Mouse (Mus musculus): Measurements from ENCODE around the gene Mrps2.

The Mrps2 gene

DNA sequence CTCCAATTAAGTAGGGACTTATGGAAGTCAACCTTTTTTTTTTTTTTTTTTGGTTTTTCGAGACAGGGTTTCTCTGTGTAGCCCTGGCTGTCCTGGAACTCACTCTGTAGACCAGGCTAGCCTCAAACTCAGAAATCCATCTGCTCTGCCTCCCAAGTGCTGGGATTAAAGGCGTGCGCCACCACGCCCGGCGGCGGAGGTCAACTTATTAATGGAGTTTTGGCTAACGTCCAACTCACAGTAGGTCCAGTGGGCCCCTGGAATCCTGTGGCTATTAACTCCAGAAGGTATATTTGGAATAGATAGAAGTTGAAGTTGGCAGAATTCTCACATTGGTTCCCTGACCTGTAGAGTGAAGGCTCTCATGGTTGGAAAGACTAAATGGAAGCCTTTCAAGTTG, 4.1 kb downstream of the Mrps2 start:
- DNase-seq (ENCODE audit: low spot score in 2 of 2) = peak in 1 of 2 experiments; percentile 44

DNA sequence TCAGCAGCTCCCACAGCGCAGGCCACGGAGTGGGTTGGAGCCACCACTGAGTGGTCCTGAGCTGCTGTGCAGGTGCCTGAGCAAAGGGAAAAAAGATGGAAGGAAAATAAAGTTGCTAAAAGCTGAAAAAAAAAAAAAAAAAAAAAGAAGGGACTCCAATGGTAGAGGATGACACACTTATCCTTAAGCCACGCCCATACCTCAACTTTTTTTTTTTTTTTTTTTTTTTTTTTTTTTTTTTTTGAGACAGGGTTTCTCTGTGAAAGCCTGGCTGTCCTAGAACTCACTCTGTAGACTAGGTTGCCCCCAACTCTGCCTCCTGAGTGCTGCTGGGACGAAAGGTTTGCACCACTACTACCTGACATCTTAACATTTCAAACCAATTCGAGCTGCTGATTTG, 10.1 kb downstream of the Mrps2 start:
- DNase-seq (ENCODE audit: low spot score in 2 of 2) = peak in 1 of 2 experiments; percentile 17

DNA sequence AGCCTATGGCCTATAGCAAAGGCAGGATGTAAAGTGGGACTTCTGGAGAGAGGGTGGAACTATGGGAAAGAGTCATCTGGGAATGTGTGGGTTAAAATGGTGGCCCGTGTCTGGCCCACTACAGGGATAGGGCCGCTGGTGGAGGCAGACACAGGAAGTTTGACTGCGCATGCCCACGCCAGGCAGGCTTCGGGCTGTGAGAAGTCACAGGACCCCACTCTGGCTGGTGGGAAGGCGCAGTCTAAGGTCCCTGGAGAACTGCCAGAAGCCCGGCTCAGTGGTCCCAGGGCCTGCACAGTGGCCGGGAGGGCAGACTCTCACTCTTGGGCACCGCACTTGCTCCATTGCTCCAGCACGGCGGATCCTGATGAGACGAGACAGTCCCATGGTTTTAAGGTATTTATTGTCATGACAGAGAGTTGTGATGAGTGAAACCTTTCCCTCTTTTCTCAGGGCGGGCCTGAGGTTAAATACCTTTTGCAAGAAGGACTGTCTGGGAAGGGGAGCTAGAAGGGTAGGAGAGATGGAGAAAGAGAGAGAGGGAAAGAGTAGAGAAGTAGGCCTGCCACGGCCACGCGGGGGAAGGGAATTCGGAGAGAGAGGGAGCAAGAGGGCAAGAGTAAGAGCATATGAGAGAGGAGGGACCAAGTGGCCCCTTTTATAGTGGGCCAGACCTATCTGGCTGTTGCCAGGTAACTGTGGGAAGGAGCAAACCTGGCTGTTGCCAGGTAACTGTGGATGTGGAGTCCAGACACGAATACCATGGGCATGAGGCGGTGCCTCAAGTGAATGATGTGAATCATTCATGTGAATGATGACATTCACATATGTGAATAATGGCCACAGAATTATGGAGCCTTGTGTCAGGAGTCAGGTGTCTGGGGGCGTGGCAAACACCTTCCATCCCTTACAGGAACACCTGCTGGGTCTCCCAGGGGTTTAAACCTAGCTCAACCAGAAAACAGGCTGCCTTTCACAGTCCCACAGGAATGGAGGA, 11.6 kb downstream of the Mrps2 start:
- DNase-seq (ENCODE audit: low spot score in 2 of 2) = peak in 1 of 2 experiments; percentile 55

DNA sequence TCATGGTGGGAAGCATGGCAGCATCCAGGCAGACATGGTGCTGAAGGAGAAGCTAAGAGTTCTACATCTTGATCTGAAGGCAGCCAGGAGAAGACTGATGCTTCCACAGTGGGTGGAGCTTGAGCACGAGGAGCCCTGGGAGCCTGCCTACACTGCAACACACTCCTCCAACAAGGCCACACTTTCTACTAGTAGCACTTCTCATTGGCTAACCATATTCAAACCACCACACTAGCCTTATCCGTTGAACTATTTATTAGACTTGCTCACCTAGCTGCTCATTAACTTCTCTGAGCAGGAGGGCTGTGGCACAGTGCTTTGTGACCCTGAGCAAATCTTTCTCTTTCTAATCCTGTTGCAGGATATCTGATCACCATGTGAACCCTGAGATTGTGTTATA, 16.0 kb downstream of the Mrps2 start:
- DNase-seq (ENCODE audit: low spot score in 2 of 2) = peak in 1 of 2 experiments; percentile 33

DNA sequence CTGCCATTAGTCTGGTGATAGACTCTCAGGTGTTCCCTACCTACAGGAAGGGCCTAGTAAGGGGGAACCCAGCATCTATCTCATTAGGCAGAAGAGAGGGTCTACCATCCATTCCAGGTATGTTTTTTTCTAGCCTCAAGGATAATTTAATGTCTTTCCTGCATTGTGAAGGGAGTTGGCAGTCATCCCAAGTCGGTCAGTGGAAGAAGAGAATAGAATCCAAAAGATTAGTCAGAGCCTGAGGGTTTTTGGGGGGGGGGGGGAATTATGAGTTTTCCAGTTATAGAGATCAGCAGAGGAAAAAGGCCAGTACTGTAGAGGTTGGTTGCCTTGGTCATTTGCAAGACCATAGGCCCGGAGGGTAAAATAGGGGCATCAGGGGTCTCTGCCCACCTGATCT, 26.7 kb downstream of the Mrps2 start:
- DNase-seq (ENCODE audit: low spot score in 2 of 2) = no peak

DNA sequence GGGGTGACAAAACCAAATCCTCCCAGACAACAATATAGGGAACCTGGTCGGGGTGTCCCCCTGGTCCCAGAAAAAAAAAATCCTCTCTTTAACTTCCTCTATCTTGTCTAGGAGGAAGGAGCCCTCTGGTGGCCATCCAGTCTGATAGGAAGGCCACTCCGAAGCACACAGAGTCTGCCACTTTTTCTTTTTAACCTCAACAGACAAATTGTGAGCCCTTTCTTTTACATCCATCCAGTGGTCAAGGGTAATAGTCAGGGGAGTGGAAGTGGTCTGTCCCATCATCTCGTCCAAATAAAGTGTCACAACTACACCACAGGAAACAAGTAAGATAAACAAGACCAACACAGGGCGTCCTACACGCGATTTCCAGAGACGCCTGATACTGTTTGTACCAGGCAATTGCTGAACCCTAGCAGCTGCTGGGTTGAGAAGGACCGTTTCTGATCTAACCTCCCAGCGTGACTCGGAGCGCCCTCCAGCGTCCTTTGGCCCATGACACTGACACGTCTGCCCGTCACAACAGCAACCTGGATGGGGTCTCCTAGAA, 27.4 kb downstream of the Mrps2 start:
- peak in 1 of 2 experiments; percentile 61 for DNase-seq (ENCODE audit: low spot score in 2 of 2)

DNA sequence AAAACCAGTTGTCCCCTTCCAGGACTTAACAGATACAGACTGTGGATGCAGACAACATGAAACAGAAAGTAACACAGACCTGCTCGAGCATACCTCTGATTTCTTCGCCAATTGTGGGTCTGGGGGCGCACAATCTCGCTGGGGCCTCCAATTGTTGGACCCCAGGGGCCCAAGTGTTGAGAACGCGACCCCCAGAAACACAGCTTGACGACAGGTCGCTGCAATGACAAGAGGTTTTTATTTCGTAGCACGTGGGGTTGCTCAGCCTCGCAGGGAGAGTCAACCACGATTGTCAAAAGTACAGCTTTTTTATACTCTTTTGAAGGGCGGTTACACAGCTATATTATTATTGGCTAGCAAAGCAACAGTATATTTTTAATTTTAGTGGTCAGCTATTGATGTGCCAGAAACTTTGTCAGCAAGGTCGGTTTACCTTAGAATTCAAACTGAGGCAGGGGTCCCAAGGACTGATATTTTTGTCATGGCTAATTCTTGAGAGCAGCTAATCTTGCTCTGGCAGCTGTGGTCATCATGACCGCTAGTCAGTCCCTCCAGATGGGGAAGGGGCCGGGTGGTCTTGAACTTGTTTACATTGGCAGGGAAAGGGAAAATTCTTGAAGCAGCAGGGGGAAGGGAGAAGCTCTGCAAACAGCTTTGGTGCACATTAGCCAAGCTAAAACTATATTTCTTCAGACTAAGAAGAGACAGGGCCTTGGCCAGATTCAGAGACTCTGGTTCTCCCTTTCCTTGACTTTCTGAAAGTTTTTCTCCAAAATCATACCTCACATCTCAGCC, 28.1 kb downstream of the Mrps2 start:
- DNase-seq (ENCODE audit: low spot score in 2 of 2) = peak in 1 of 2 experiments; percentile 54

DNA sequence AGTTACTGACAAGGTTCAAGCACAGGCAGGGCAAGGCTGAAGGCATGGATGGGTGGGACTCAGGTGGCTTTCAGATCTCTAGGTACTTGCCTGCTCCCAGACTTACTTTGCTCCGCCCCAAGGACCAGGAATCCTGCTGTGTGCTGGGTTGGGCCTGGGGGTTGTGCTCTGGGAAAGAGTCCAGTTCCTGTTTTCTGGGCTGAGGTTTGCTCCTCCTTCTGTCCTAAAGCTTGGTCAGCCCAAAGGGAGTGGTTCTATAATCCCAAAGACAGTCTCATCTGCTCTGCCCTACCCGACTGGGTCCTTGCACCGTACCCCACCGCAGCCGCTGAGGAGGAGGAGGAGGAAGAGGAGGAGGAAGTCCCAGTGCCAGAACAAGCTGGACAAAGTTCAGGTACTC, 28.8 kb downstream of the Mrps2 start, which contains the start of gene Gbgt1:
Gene Gbgt1, plus strand, starts transcription at position 221 of the 400 bp plus-strand sequence.
- peak in 1 of 2 experiments; percentile 54 for DNase-seq (ENCODE audit: low spot score in 2 of 2)

DNA sequence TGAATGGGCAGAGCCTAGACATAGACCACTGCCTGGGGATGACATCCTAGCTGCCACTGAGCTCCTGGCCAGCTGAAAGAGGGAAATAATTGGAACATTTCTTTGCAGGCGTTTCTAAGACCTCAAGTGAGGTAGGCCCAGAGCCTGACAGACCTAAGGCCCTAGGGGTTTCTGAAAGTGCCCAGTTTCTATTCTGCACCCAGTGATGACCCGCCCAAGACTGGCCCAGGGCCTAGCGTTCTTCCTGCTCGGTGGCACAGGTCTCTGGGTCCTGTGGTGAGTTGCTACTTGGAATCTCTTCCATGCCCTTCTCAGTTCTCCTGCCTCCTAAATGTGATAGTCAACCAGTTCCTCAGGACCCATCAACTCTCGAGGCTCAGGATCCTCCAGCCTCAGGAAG, 29.7 kb downstream of the Mrps2 start:
- DNase-seq (ENCODE audit: low spot score in 2 of 2) = peak in 1 of 2 experiments; percentile 54

DNA sequence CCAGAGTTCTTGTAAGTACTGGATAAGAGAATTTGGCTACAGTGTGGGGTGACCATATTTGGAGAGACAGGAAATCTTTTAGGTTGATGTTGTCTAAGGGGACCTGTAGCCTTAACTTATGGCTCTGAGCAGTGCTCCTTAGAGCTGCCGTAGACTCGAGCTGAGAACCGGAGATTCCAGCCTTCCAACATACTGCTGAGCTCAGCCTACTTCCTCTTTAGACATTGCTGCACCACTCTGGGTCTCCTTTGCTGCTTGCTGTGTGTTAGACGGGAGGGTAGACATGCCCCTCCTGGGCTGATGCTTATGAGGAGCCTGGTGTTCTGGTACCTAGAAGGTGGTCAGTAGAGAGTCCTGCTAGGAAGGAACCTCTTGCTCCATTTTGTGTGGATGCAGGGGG, 30.6 kb downstream of the Mrps2 start:
- peak in 1 of 2 experiments; percentile 46 for DNase-seq (ENCODE audit: low spot score in 2 of 2)

DNA sequence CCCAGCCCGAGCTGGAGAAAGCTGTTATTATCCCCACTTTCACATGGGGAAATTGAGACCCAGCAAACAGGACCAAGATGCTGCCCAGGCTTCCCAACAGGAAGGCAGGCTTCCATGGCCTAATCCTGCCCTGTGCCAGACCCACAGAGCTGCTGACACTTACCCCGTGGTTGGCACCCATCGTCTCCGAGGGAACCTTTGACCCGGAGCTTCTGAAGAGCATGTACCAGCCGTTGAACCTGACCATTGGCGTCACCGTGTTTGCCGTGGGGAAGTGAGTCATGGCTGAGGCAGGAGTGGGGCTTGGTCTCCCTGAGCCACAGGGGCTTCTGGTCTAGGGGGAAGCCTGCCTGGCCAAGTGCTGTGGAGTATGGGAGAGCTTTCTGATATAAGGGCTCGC, 35.1 kb downstream of the Mrps2 start:
- peak in 1 of 2 experiments; percentile 49 for DNase-seq (ENCODE audit: low spot score in 2 of 2)

DNA sequence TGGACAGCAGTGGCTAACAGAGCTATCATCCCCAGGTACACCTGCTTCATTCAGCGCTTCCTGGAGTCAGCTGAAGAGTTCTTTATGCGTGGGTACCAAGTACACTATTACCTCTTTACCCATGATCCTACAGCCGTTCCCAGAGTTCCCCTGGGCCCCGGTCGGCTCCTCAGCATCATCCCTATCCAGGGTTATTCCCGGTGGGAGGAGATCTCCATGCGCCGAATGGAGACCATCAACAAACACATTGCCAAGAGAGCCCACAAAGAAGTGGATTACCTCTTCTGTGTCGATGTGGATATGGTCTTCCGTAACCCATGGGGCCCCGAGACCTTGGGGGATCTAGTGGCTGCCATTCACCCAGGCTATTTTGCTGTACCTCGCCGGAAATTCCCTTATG, 36.8 kb downstream of the Mrps2 start:
- peak in 1 of 2 experiments; percentile 55 for DNase-seq (ENCODE audit: low spot score in 2 of 2)

DNA sequence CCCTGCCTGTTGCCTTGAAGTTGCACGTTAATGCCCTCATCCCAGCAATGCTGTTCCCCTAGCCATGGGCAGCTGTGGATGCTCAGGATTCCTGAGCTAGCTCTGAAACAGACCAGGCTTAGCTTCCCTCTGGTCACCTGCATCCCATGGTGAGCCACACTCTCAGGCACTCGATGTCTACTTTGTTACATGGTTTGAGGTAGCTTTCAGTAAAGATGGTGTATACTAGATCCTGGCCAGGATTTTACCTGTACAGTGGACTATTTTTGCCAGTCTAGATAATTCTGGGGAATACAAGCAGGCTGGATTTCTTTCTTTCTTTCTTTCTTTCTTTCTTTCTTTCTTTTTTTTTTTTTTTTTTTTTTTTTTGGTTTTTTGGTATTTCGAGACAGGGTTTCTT, 37.9 kb downstream of the Mrps2 start, which contains the start of gene Gm10134:
Gene Gm10134, plus strand, starts transcription at position 301 of the 400 bp plus-strand sequence.
- DNase-seq (ENCODE audit: low spot score in 2 of 2) = no peak

DNA sequence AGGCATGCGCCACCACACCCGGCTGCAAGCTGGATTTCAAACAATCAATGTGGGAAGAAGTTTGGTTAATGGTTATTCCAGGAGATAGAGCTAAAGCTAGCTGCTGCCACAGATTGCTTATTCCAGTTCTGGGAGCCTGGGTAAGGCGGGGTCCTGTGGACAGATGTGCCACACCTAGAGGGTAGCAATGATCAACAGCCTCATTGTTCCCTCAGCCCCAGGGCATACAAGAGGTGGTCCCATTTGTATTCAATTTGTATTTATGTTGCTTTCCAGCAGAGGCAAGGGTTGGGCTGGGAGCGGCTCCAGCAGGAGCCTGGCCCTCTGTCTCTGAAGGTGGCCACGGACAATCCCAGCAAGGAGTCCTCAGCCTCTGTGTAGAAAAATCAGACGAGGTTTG, 38.4 kb downstream of the Mrps2 start:
- DNase-seq (ENCODE audit: low spot score in 2 of 2) = peak in 1 of 2 experiments; percentile 33

DNA sequence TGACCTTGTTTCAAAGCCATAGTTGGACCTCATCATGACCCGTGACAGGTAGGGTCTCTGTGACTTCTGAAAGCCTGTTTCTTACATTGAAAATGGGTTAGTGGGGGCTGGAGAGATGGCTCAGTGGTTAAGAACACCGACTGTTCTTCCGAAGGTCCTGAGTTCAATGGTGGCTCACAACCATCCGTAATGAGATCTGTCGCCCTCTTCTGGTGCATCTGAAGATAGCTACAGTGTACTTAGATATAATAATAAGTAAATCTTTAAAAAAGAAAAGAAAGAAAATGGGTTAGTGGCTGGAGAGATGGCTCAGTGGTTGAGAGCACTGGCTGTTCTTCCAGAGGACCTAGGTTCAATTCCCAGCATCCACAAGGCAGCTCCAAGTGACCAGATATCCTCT, 43.7 kb downstream of the Mrps2 start:
- DNase-seq (ENCODE audit: low spot score in 2 of 2) = peak in 1 of 2 experiments; percentile 52

DNA sequence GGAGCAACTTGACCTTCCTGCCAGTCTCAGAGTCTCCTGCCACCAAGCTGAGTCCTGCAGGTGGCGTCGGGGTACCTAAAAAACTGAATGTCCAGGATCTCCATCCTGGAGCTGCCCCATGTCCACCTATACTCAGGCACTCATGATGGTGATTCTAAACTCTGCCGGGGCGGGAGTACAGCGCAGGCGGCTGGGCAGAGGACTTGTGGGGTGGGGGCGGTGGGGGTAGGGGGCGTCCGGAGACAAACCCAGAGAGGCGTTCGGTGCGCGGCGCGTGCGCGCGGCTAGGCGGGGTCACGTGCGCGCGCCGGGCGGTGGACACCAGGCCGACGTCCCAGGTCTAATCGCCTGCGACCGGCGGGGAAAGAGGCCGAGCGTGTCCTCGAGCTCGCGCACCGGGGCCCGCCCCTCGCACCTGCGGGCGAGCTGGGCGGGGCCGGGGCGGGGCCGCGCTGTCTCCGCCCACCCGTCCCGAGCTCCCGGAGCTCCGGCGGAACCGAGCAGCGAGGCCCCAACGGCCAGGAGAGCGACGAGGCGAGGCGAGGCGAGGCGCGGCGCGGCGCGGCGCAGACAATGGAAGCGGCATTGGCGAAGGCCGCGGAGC, 45.0 kb downstream of the Mrps2 start, which contains the start of gene Ralgds:
Gene Ralgds, plus strand, starts transcription at position 328 of the 604 bp plus-strand sequence.
- DNase-seq (ENCODE audit: low spot score in 2 of 2) = peak in 1 of 2 experiments; percentile 68

DNA sequence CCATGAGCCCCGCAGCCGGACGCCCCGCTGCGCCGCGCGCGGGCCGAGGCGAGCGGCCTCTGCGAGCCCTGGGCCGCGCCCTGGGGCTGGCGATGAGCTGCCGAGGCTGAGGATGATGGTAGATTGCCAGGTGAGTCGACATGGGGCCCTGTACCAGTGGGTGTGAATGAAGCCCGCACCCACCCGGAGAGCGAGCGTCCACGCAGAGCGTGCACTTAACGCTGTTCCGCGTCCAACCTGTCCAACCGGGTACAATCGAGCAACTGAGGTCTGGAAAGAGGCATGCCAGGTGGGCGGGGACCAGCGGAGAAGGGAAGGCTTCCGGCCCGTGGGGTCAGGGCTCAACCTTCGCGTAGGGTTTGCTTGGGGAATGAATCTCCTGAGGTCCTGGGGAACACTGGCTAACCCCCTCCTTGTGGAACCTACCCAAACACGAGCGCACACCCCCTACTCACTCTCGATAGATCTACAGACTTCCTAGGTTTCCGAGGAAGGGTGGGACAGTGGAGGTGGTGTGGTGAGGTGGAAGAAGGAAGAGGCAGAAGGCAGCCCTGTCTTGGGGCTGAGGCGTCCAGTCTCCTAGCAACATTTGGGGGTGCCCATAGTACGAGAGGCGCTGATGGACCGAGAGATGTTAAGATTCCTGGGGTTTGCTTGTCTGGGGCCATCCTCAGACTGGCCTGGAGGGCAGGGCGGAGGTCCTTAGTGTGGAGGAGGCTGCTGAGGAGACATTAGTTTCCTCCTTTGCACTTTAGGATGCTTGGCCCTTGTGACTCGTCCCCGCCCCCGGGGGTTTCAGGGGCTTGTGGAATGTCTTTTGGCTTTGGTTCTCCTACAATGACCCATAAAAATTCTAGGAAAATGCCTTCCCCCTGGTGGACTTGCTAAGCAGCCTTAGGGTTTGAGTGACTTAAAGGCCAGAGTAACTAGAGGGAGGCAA, 45.8 kb downstream of the Mrps2 start:
- peak in 1 of 2 experiments; percentile 66 for DNase-seq (ENCODE audit: low spot score in 2 of 2)

DNA sequence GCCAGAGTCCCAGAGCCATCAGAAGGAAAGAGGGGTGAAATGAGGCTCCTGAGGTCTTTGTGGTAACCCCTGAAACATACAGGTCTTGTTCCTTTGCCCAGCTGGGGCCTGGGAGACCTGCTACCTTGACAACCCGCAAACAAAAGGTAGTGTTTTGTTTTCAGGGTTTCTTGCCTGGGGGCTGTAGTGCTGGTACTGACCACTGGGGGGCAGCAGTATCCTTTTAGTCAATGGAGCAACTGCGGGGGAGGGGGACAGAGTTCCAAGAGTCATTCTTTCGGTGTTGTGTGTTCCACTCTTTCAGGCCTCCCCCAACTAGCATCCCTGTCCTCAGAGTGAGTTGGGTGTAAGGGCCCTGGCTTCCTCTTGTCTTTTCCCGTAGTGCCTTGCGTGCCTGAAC, 46.6 kb downstream of the Mrps2 start:
- peak; percentile 79 to 92 for DNase-seq (ENCODE audit: low spot score in 2 of 2)

DNA sequence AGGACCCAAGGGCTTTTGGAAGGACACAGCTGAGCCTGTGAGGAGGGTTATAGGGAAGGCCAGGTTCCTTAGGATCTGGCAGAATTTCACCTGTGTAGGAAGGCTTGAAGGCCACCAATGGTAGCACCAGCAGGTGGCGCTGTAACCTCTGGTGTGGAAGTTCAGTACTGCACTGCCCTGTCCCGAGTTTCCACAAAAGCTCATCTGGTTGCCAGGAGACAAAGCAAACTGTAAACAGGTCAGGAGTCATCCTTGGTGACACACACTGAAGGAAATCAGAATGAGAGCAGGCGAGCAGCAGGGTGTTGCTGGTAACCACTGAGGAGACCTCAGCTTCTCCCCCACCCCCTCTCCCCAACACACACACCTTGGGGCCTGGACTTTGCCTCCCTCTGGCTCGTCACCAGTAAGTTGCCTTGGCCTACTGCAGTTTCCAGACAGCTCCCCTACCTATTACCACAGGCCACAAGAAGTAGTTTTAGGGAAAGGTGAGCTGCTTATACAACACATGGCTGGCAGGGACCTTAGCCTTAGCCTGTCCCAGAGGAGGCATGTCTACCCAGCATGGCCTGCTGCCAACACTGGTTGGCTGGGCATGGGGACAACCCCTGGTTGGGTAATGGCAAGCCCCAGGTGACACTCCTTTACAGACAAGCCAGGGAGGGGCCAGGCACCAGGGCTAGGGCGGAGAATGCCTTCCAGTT, 49.5 kb downstream of the Mrps2 start:
- DNase-seq (ENCODE audit: low spot score in 2 of 2) = peak; percentile 70 to 92

DNA sequence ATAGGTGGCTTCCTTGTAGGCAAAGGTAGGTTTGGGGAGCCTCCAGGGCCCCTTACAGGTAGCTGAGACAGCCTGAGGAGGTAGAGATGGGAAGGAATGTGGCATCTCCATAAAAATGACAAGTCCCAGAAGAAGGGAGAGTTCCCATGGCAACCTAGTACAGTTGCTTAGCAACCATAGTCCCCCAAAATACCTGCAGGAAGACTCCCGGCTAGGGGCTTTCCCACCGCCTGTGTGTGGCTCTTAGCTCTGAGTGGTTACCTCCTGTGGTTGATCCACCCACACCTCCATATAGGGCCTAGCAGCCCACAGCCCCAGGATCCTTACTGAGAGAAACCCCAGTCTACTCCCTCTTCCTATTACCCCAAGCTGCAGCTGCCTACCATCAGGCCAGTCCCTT, 50.4 kb downstream of the Mrps2 start:
- DNase-seq (ENCODE audit: low spot score in 2 of 2) = no peak
